Mouse (Mus musculus) liver, embryonic 12.5 days (tissue): ENCODE data around the gene Prpsap1. TPM values are rescaled to one million over a fixed set of nuclear protein-coding genes. Genes with fewer than 3 reads are reported as not detected.
A peak's percentile ranks its signal among the peaks of the same experiment; 100 is the strongest.

Source experiments
- ATAC-seq: fragments of 200-750 bp; cut with Nextera tagmentation; 2 replicates; pipeline ENCODE4 v1.8.0; 2017; ENCODE audit warnings: moderate number of reproducible peaks, mild to moderate bottlenecking, moderate library complexity
- H3K27ac ChIP-seq: fragments of 300-500 bp; sonication (generic); 2 replicates; pipeline ENCODE4 v1.5.1; 2016; ENCODE audit warnings: mild to moderate bottlenecking
- H3K27me3 ChIP-seq: fragments of 300-500 bp; sonication (generic); replicated peaks from 2 replicates; pipeline ENCODE4 v1.6.1; 2016; ENCODE audit warnings: mild to moderate bottlenecking, moderate library complexity
- H3K36me3 ChIP-seq: fragments of 300-500 bp; sonication (generic); 2 replicates; pipeline ENCODE4 v1.6.1; 2016; ENCODE audit warnings: mild to moderate bottlenecking, moderate library complexity
- H3K4me1 ChIP-seq: fragments of 300-500 bp; sonication (generic); 2 replicates; pipeline ENCODE4 v1.6.1; 2016
- H3K4me2 ChIP-seq: fragments of 300-500 bp; sonication (generic); 2 replicates; pipeline ENCODE4 v1.6.1; 2016; ENCODE audit warnings: mild to moderate bottlenecking, moderate library complexity
- H3K4me3 ChIP-seq: fragments of 300-500 bp; sonication (generic); 2 replicates; pipeline ENCODE4 v1.5.1; 2016; ENCODE audit warnings: mild to moderate bottlenecking, moderate library complexity
- H3K9ac ChIP-seq: fragments of 300-500 bp; sonication (generic); 2 replicates; pipeline ENCODE4 v1.6.1; 2016; ENCODE audit warnings: mild to moderate bottlenecking, moderate library complexity
- H3K9me3 ChIP-seq: fragments of 300-500 bp; sonication (generic); replicated peaks from 2 replicates; pipeline ENCODE4 v1.6.1; 2016; ENCODE audit warnings: mild to moderate bottlenecking, moderate library complexity
- WGBS: fragments of 180-500 bp; shearing (Covaris S2); methylation state at CpG from one replicate; pipeline ENCODE4 v1.1.7; 2016; ENCODE audit not compliant: insufficient replicate concordance; 5-methylcytosine and 5-hydroxymethylcytosine counted together
- polyA plus RNA-seq: library from polyadenylated mRNA; unstranded; fragments of >200 nt; fragmentation: Nextera tagmentation; extraction: Ambion mirVana; gene quantifications from 2 replicates; pipeline ENCODE4 v1.2.1, GENCODE M21; 2016

Gene Prpsap1
- 69.9 and 77.1 TPM in 2 replicates for polyA plus RNA-seq

DNA sequence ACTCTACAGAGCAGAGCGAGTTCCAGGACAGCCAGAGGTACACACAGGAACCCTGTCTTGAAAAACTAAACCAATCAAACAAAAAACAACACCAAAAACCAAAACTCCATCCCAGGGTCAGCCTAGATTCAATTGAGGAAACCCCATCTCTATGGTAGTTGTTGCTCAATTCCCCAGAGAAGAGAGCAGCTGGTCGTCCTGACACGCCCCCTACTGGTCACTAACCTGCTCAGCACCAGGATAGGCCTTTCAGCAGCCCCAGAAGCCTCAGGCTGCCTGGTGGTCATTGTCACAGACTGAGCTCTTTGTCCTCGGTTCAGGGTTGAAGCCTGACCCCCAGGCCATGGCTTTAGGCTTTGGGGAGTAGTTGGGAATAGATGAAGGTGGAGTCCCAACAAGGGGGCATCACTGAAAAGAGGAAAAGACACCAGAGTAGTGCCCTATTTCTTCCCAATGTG is at the start of gene Prpsap1:
Gene Prpsap1, minus strand, starts transcription at position 408 of the 458 bp plus-strand sequence.
- WGBS: 25% methylated on average over 4 of the region's 4 CpGs
- H3K27ac ChIP-seq: peak within 1 kb of the TSS; percentile 8; the same call in 1 of the 2 replicates
- no peak within 1 kb of the TSS for H3K9ac ChIP-seq

DNA sequence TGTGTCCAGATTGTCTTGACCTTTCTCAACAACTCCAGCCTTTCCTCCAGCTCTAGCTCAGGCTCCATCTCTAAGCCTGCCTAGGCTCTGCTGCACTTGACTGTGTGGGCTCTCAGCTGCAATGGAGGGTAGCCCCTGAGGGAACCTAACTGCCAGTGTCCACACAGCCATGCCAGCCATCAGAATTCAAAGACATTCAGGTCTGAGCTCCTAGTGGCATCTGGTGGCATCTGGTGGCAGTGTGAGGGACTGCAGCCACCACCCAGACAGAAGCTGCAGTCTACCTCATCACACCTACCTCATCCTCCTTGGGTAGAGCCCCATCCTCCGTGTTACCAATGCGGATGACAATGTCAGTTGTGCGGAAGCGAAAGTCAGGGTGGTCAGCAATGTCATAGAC is 49.1 kb upstream of the Prpsap1 start:
- no peaks in the 10 kb centered on the region for H3K27me3 ChIP-seq
- H3K9ac ChIP-seq: no peak overlapping the region
- H3K4me2 ChIP-seq: no peak overlapping the region
- no peak for ATAC-seq
- H3K4me1 ChIP-seq: peaks cover 30% of the 10 kb centered on the region
- H3K27ac ChIP-seq: 0 out of 2 replicates have a peak overlapping the region, but pooled peaks have one; percentile 7
- peaks cover 100% of the 10 kb centered on the region for H3K36me3 ChIP-seq
- 83% methylated on average over 4 of the region's 4 CpGs for WGBS
- no peaks in the 10 kb centered on the region for H3K9me3 ChIP-seq
- H3K4me3 ChIP-seq: no peak overlapping the region

More for the DNA sequence above, at the start of gene Prpsap1:
- no peaks in the 10 kb centered on the region for H3K36me3 ChIP-seq
- peaks cover 36% of the 10 kb centered on the region for H3K4me1 ChIP-seq
- H3K4me2 ChIP-seq: no peak within 1 kb of the TSS
- H3K27me3 ChIP-seq: no peaks in the 10 kb centered on the region
- H3K4me3 ChIP-seq: no peak within 1 kb of the TSS
- 0 out of 2 replicates have a peak, but pooled peaks cover 2% of the 10 kb centered on the region for H3K9me3 ChIP-seq
- 0 out of 2 replicates have a peak, but pooled peaks have one; percentile 16 for ATAC-seq

DNA sequence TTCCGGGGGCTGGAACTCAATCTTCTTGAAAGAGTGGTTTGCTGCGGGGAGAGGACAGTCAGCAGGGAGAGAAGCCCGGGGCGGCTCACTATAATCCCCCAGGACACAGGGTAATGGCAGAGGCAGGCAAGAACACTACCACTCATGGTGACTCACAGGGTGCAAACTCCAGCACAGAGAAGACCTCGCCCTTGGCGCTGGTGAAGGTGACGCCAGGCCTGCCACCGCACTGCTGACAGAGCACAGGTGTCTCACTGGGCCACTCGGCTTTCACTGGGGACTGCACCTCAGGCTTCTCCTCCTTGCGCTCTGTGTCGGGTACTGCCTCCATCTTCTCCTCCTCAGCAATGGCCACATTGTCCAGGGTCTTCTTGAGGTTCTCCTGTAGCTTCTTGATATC is 47.2 kb upstream of the Prpsap1 start:
- Histone ChIP-seq H3K27ac (no peak overlapping the region), H3K4me1 (peaks cover 37% of the 10 kb centered on the region), H3K4me2 (no peak overlapping the region), H3K27me3 (no peaks in the 10 kb centered on the region), H3K9me3 (no peaks in the 10 kb centered on the region), H3K4me3 (no peak overlapping the region), H3K36me3 (peaks cover 98% of the 10 kb centered on the region), H3K9ac (no peak overlapping the region)
- no peak for ATAC-seq
- 95% methylated on average over 11 of the region's 11 CpGs for WGBS

DNA sequence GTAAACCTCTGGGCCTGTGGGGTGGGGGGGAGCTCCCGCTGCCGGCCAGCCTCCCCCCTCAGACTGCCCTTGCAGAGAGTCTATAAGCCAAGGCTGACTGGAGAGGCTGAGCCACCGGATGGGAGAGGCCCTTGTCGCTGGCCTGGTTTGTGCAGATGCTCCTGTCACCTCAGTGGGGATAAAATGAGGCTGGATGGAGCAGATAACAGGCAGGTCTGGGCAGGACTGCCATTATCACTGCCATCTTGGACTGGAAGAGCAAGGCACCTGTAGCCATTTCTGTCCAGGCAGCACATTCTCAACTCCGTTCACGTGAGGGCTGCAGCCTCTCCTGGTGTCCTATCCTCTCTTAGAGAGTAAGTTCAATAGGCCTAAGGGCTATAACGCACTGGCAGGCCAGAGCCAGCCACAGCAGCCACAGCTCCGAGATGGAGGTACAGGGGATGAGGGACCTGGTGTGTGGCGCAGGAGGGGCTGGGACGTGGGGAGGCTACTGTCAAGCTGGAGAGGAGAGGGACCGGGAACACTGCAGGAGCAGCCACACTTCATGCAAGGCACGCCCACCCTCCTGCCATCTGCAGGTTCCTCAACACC is 44.2 kb upstream of the Prpsap1 start:
- no peak overlapping the region for H3K4me3 ChIP-seq
- ATAC-seq: peak; percentile 11; the same call in 1 of the 2 replicates
- WGBS: 51% methylated on average over 12 of the region's 12 CpGs
- no peaks in the 10 kb centered on the region for H3K9me3 ChIP-seq
- H3K27ac ChIP-seq: peak overlapping the region; percentile 93
- H3K27me3 ChIP-seq: peaks cover 8% of the 10 kb centered on the region
- H3K36me3 ChIP-seq: peaks cover 84% of the 10 kb centered on the region
- 0 out of 2 replicates have a peak overlapping the region, but pooled peaks have one; percentile 19 for H3K9ac ChIP-seq
- H3K4me1 ChIP-seq: peaks cover 66% of the 10 kb centered on the region
- H3K4me2 ChIP-seq: peak overlapping the region; percentile 99

DNA sequence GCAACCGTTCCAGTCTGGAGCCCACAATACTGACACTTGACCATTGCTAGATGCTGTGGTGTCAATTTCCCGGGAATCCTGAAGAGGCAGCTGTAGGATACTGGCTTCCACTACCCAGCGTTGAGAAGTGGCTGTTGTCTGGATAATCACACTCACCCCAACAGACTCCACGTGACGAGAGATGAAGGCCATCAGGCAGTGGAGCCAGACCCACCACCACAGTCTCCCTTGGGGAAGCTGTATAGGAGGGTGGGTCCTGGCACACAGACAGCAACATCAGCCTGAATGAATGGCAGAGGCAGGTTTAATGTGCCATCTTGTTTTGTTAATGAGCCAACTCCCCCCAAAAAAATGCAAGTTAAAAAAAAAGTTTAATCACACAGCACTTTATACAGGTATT is 43.4 kb upstream of the Prpsap1 start:
- Histone ChIP-seq H3K9me3 (no peaks in the 10 kb centered on the region), H3K4me1 (peaks cover 74% of the 10 kb centered on the region), H3K4me2 (peak overlapping the region; percentile 99), H3K27ac (peak overlapping the region; percentile 93), H3K9ac (peak overlapping the region; percentile 64), H3K4me3 (peak overlapping the region; percentile 25; the same call in 1 of the 2 replicates), H3K36me3 (peaks cover 75% of the 10 kb centered on the region), H3K27me3 (peaks cover 16% of the 10 kb centered on the region)
- WGBS: 53% methylated on average over 5 of the region's 5 CpGs
- ATAC-seq: no peak

DNA sequence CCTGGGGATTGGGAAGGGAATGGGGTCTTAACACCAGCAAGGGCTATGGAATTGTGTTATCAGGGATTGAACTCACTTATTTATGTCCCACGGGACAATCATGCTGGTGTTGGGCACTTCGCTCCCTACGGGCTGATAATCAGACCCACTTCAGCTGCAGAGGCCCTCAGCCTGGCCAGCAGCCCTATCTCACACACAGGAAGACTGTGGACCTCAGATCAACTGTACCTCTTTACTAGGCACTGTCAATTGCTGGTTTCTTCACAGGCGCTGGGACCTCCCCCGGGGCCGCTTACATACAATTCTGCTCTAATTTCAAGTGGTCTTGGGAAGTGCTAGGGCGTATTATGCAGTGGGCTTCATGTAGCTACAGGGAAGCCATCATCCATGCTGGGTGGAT is 42.7 kb upstream of the Prpsap1 start:
- no peaks in the 10 kb centered on the region for H3K9me3 ChIP-seq
- peak overlapping the region; percentile 99 for H3K4me2 ChIP-seq
- H3K36me3 ChIP-seq: peaks cover 68% of the 10 kb centered on the region
- peak overlapping the region; percentile 64 for H3K9ac ChIP-seq
- peak overlapping the region; percentile 93 for H3K27ac ChIP-seq
- H3K4me1 ChIP-seq: peaks cover 82% of the 10 kb centered on the region
- peaks cover 24% of the 10 kb centered on the region for H3K27me3 ChIP-seq
- WGBS: 27% methylated on average over 7 of the region's 7 CpGs
- H3K4me3 ChIP-seq: peak overlapping the region; percentile 25; the same call in 1 of the 2 replicates
- ATAC-seq: peak; percentile 48

DNA sequence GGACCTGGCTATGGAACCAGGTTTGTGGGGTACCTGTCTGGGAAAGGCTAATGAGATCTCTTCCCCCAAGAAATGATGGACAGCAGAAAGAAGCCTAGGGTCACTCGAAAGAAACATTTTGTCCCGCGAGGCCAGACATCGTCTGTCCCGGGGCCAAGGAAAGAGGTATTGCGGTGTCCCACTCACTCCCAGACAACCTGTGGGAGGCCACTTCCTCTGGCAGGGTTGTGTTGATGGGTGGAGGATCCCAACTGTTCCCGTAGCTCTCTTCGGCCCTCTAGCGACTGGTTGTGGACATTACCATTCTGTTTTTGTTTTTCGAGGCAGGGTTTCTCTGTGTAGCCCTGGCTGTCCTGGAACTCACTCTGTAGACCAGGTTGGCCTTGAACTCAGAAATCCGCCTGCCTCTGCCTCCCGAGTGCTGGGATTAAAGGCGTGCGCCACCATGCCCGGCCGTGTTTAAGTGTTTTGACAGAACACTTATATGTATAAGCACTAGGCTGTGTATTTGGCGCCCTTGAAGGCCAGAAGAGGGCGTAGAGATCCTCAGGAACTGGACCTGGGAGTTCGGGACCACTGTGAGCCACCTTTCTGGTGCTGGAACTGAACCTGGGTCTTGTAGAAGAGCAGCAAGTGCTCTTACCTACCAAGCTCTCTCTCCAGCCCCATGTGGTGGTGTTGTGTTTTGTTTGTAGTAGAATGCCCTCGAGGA is 40.3 kb upstream of the Prpsap1 start:
- Histone ChIP-seq H3K27ac (peak overlapping the region; percentile 93), H3K4me3 (peak overlapping the region; percentile 69), H3K4me1 (peaks cover 96% of the 10 kb centered on the region), H3K9me3 (no peaks in the 10 kb centered on the region), H3K27me3 (peaks cover 46% of the 10 kb centered on the region), H3K9ac (peak overlapping the region; percentile 84), H3K4me2 (peak overlapping the region; percentile 99), H3K36me3 (peaks cover 45% of the 10 kb centered on the region)
- WGBS: 12% methylated on average over 20 of the region's 20 CpGs
- ATAC-seq: peak; percentile 81

DNA sequence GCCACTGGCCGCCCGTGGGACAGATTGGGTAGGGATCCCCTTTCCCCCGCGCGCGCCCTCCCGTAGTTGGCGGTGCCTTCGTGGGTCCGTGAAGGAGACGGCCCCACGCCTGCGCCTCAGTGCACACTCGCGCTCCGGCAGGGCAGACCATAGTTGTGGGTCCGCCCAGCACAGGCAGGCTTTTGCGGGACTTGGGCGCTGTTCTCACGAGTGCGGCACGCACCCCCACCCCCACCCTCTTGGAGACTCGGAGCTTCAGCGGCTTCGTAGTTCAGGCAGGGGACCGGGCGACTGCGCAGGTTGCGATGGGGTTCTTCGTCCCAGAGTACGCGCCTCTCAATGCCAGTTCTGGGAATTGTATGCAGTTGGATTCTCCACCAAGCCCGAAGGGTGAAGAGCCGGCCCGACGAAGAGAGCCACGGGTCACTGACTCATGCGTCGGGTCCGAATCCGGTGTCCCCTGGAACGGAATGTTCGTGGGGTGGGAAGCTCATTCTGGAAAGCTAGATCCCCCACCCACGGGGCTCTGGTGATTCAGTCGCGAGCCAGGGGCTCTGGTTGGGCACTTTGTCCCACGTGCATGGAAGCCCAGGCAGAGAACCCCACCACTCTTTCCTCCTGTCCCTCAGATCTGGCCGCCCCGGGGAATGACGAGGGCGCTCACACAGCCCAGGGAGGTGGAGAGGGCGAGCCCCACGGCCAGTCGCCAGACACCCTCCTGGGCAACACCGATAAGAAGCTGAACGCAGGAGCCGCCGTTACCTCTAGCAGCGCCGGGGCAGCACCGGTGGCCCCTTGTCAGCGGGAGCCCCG is 39.5 kb upstream of the Prpsap1 start:
- ATAC-seq: peak; percentile 87
- Histone ChIP-seq H3K27me3 (peaks cover 53% of the 10 kb centered on the region), H3K4me1 (peaks cover 88% of the 10 kb centered on the region), H3K4me2 (peak overlapping the region; percentile 99), H3K27ac (peak overlapping the region; percentile 93), H3K4me3 (peak overlapping the region; percentile 69), H3K9ac (peak overlapping the region; percentile 84), H3K9me3 (no peaks in the 10 kb centered on the region), H3K36me3 (peaks cover 37% of the 10 kb centered on the region)
- WGBS: under 1% methylated on average over 63 of the region's 63 CpGs

DNA sequence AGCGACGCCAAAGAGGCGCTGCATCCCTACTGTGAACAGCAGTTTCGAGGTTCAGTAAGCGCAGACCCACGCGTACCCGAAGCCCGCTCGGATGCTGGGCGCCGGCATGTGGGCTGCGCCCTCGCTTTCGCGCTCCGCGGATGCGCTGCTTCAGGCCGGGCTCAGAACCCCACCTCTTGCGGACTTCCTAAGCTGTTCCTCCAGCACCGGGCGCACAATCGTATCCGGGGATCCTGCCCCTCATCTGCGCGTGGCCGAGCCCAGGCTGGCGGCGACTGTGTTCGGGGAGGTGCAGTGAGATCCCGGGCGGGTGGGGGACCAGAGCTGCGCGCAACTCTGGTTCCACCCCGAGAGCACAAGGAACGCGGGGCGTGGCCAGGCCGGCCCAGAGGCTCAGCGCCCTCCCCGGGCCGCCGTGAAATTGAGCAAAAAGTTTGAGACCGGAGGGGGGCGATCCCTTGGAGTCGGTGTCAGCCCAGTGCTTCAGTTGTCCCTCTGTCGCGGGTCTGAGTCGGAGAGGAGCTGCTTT is 38.9 kb upstream of the Prpsap1 start:
- Histone ChIP-seq H3K27me3 (peaks cover 56% of the 10 kb centered on the region), H3K4me3 (peak overlapping the region; percentile 69), H3K9me3 (no peaks in the 10 kb centered on the region), H3K4me1 (peaks cover 81% of the 10 kb centered on the region), H3K27ac (peak overlapping the region; percentile 93), H3K9ac (peak overlapping the region; percentile 84), H3K36me3 (peaks cover 30% of the 10 kb centered on the region), H3K4me2 (peak overlapping the region; percentile 99)
- peak; percentile 62 for ATAC-seq
- WGBS: under 1% methylated on average over 50 of the region's 50 CpGs

DNA sequence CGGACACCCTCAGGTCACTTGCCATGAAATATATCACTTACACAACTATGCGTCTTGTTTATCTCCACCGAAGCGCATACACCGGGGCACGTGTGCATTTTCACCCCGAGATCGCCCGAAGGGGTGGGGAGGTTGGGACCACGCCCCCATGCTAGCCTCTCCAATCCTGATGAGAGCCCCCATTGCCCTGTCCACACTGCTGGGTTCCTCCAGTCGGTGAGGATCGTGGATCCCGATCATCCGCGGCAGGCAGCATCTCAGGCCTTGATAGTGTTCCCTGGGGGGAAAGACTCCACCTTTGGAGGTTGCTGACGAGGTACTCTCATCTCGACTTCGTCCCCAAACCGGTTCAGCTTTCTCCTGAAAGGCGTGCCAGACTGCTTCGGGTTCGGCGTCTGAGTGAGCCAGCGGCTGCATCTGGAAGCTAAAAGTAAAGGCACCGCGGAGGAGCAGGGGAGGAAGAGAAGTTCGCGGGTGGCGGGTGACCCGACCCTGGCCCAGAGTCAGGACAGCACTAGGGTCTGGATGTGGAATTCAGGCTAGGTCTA is 38.3 kb upstream of the Prpsap1 start:
- peaks cover 76% of the 10 kb centered on the region for H3K4me1 ChIP-seq
- H3K9ac ChIP-seq: peak overlapping the region; percentile 84
- no peaks in the 10 kb centered on the region for H3K9me3 ChIP-seq
- peaks cover 62% of the 10 kb centered on the region for H3K27me3 ChIP-seq
- under 1% methylated on average over 30 of the region's 30 CpGs for WGBS
- H3K36me3 ChIP-seq: peaks cover 26% of the 10 kb centered on the region
- peak overlapping the region; percentile 69 for H3K4me3 ChIP-seq
- ATAC-seq: no peak
- peak overlapping the region; percentile 99 for H3K4me2 ChIP-seq
- peak overlapping the region; percentile 93 for H3K27ac ChIP-seq
